Mouse (Mus musculus): ENCODE measurements around the gene Olfr1129.
A peak's percentile ranks its signal among the peaks of the same experiment; 100 is the strongest.
"Not testable (repeated sequence)": the region's sequence is repeated elsewhere in the genome, so short reads cannot be mapped to it uniquely, and the experiment has no call there.

Olfr1129 gene

GRCm38 (mm10) chr2:87573602-87574001 is at the start of gene Olfr1129:
Gene Olfr1129 (plus strand): TSS chr2:87573902.
- H3K36me3 ChIP-seq (ENCODE audit: insufficient read depth, low read length); H3K4me1 ChIP-seq (replicated peaks; ENCODE audit: low read depth, low read length); H3K27me3 ChIP-seq (ENCODE audit: insufficient read depth, low read length); H3K4me3 ChIP-seq (replicated peaks; ENCODE audit: low read length); H3K9me3 ChIP-seq (ENCODE audit: low read length): not testable (repeated sequence)

- H3K9me3 ChIP-seq (ENCODE audit: low read length); H3K4me1 ChIP-seq (replicated peaks; ENCODE audit: low read depth, low read length); H3K27me3 ChIP-seq (ENCODE audit: insufficient read depth, low read length); H3K36me3 ChIP-seq (ENCODE audit: insufficient read depth, low read length): not testable (repeated sequence)
- H3K4me3 ChIP-seq (replicated peaks; ENCODE audit: low read length) = peak overlapping the region; percentile 10; the same call in 1 of the 2 replicates
Measured at GRCm38 (mm10) chr2:87525899-87526616, 47.6 kb upstream of the Olfr1129 start.

- no peaks in the 10 kb centered on the region for H3K36me3 ChIP-seq (ENCODE audit: insufficient read depth, low read length)
- H3K9me3 ChIP-seq (ENCODE audit: low read length) = no peaks in the 10 kb centered on the region
- H3K4me3 ChIP-seq (replicated peaks; ENCODE audit: low read length) = no peak within 1 kb of the TSS
- TF ChIP-seq CTCF (conservative IDR thresholded peaks at IDR 0.05; ENCODE audit: low read length) (no peak), NANOG (IDR thresholded peaks at IDR 0.05; ENCODE audit: borderline replicate concordance, low read length) (no peak), POU5F1 (IDR thresholded peaks at IDR 0.05; ENCODE audit: borderline replicate concordance, low read length) (no peak)
- no peaks in the 10 kb centered on the region for H3K27me3 ChIP-seq (ENCODE audit: insufficient read depth, low read length)
- H3K4me1 ChIP-seq (replicated peaks; ENCODE audit: low read depth, low read length) = peaks cover 8% of the 10 kb centered on the region
Measured at GRCm38 (mm10) chr2:87531496-87531895, 42.2 kb upstream of the Olfr1129 start, which contains the start of gene Olfr153. Gene Olfr153 (plus strand): TSS chr2:87531796.

GRCm38 (mm10) chr2:87534826-87535225 is 38.9 kb upstream of the Olfr1129 start:
- Histone ChIP-seq H3K9me3 (ENCODE audit: low read length) (no peaks in the 10 kb centered on the region), H3K27me3 (ENCODE audit: insufficient read depth, low read length) (no peaks in the 10 kb centered on the region), H3K36me3 (ENCODE audit: insufficient read depth, low read length) (no peaks in the 10 kb centered on the region), H3K4me1 (replicated peaks; ENCODE audit: low read depth, low read length) (peaks cover 8% of the 10 kb centered on the region), H3K4me3 (replicated peaks; ENCODE audit: low read length) (no peak overlapping the region)
- TF ChIP-seq NANOG (IDR thresholded peaks at IDR 0.05; ENCODE audit: borderline replicate concordance, low read length) (no peak), POU5F1 (IDR thresholded peaks at IDR 0.05; ENCODE audit: borderline replicate concordance, low read length) (no peak), CTCF (conservative IDR thresholded peaks at IDR 0.05; ENCODE audit: low read length) (no peak)

GRCm38 (mm10) chr2:87545442-87545841 is 28.3 kb upstream of the Olfr1129 start, which contains the start of gene Olfr1128:
Gene Olfr1128 (minus strand): TSS chr2:87545542.
- Histone ChIP-seq H3K9me3 (ENCODE audit: low read length) (no peaks in the 10 kb centered on the region), H3K27me3 (ENCODE audit: insufficient read depth, low read length) (no peaks in the 10 kb centered on the region), H3K4me1 (replicated peaks; ENCODE audit: low read depth, low read length) (no peaks in the 10 kb centered on the region), H3K4me3 (replicated peaks; ENCODE audit: low read length) (no peak within 1 kb of the TSS), H3K36me3 (ENCODE audit: insufficient read depth, low read length) (no peaks in the 10 kb centered on the region)
- TF ChIP-seq NANOG (IDR thresholded peaks at IDR 0.05; ENCODE audit: borderline replicate concordance, low read length) (no peak), POU5F1 (IDR thresholded peaks at IDR 0.05; ENCODE audit: borderline replicate concordance, low read length) (no peak), CTCF (conservative IDR thresholded peaks at IDR 0.05; ENCODE audit: low read length) (no peak)

GRCm38 (mm10) chr2:87605912-87606311 is 32.2 kb downstream of the Olfr1129 start, which contains the start of gene Olfr1130:
Gene Olfr1130 (plus strand): TSS chr2:87606212.
- not testable (repeated sequence) for H3K4me1 ChIP-seq (replicated peaks; ENCODE audit: low read depth, low read length); H3K4me3 ChIP-seq (replicated peaks; ENCODE audit: low read length); H3K27me3 ChIP-seq (ENCODE audit: insufficient read depth, low read length); H3K9me3 ChIP-seq (ENCODE audit: low read length); H3K36me3 ChIP-seq (ENCODE audit: insufficient read depth, low read length)

GRCm38 (mm10) chr2:87626804-87627203 is 53.1 kb downstream of the Olfr1129 start, which contains the start of gene Olfr1131:
Gene Olfr1131 (plus strand): TSS chr2:87627104.
- H3K9me3 ChIP-seq (ENCODE audit: low read length) = no peaks in the 10 kb centered on the region
- no peak within 1 kb of the TSS for H3K4me3 ChIP-seq (replicated peaks; ENCODE audit: low read length)
- H3K36me3 ChIP-seq (ENCODE audit: insufficient read depth, low read length) = no peaks in the 10 kb centered on the region
- H3K4me1 ChIP-seq (replicated peaks; ENCODE audit: low read depth, low read length) = no peaks in the 10 kb centered on the region
- H3K27me3 ChIP-seq (ENCODE audit: insufficient read depth, low read length) = no peaks in the 10 kb centered on the region
- no peak for TF ChIP-seq NANOG (IDR thresholded peaks at IDR 0.05; ENCODE audit: borderline replicate concordance, low read length)
- TF ChIP-seq POU5F1 (IDR thresholded peaks at IDR 0.05; ENCODE audit: borderline replicate concordance, low read length) = no peak
- no peak for TF ChIP-seq CTCF (conservative IDR thresholded peaks at IDR 0.05; ENCODE audit: low read length)
